Mouse (Mus musculus) thymus, postnatal 0 days (tissue): ENCODE results near the gene C77080. TPM values are rescaled to one million over a fixed set of nuclear protein-coding genes. Genes with fewer than 3 reads are reported as not detected.

Experiments used
- DNase-seq: peaks from one replicate; pipeline ENCODE4 v3.0.0-alpha.2; 2015; ENCODE audit warnings: low spot score
- polyA plus RNA-seq: library from polyadenylated mRNA; unstranded; fragments of >200 nt; fragmentation: Nextera tagmentation; extraction: Ambion mirVana; gene quantifications from 2 replicates; pipeline ENCODE4 v1.2.1, GENCODE M21; 2015

The C77080 gene
- polyA plus RNA-seq, 1 experiment from 2014 or later = 3.6 TPM

DNA sequence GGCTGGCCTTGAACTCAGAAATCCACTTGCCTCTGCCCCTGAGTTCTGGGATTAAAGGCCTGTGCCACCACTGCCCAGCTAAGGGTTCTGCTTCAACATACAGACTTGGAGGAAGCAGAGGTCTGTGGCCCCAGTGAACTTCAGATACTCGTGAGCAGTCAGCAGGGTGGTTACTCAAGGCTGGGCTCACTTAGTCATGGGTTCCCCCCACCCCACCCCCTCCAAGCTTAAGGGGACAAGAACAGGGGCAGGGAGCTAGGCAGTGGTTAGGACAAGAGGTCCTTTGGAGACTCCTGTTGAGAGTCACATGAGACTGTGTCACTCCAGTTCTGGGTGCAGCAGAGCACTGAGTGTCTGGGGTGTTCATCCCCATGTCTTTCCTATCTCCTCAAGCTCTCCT, 7.5 kb upstream of the C77080 start:
- DNase-seq = no peak

DNA sequence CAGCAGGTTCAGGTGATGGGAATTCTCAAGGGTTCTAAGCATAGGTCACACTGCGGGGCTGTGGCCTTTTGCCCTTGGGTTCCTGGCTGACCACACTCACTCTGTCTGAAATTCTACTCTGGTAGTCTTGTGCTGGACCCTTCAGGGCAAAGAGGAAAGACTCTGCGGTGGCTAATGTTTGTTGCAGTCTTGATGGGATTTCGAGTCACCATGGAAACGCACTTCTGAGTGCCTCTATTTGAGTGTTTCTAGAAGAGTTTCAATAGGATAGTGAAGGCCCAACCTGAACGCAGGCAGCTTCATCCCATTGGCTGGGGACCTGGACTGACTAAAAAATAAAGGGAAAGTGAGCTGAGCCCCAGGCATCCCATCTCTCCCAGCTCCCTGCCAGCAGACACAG, 5.6 kb upstream of the C77080 start:
- DNase-seq = no peak

- no peak for DNase-seq
Measured at GRCm38 (mm10) chr4:129266191-129266590, 5.0 kb upstream of the C77080 start.

DNA sequence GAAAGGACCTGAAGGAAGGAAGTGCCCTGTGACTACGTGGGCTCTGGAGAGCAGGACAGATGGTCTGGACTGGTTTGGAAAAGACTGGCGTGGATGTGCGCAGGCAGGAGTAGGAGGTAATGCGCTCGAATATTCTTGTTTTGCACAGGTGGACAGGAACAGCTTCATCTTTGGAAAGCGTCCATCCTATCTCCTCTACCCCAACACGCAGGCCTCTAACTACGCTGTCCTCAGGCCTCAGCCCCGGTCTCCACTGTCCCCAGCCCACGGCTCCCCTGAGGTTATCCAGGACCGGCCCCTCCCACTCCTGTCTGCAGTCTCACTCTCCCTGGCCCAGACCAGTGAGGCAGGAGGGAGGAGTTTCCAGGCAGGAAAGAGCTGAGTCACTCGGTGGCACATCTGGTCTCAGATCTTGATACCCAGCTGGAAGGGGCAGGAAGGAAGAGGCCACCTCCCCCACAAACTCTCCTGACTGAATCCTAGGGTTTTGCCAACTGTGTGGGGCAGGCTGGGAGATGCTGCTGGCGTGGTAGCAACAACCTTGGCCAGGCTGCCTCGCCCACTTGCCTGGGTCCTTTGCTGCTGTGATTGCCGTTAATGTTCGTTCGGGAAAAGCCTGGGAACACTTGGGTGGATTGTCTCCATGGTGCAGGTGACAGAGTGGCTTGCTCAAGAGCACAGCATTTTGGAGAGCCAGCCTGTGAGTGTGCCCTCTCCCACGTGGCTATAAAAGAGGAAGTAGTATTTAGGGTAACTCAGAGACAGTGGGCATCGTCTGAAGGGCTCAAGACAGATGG, 2.2 kb upstream of the C77080 start:
- peak; percentile 72 for DNase-seq

DNA sequence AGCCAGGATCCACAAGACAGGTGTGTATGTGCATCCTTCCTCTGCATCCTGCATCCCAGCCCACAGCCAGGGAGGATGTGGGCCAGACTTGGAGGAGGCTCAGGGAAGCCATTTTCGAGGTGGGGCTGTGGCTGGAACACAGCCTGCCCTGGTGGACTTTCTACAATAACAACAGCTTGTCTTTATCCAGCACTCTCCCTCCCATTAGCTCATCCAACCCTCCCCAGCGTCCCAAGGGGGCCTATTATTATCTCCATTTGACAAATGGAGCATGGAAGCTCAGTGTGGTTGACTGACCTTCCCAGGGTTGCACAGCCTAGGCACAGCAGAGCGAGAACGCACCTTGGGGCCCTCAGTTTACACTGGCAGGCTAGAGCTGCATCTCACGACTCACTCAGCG, 526 bp downstream of the C77080 start:
- no peak for DNase-seq

DNA sequence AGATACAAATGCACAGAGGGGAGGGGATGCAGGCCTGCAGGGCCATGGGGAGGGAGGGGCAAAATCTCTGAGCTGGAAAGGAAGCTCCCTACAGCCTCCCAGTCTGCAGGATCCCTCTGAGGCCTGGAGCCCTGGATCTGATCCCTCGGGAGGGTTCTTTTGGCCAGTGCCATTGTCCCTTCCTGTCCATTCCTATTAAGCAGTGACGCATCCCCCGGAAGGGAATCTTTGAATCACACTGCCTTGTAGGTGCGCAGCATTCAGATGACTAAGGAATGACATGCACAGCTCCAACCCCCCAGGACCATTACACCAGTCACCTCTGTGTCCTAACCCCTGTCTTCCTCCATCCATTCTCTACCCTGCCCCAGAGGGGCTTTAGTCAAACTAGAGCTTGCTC, 2.1 kb downstream of the C77080 start:
- DNase-seq = no peak

GRCm38 (mm10) chr4:129256450-129257380, 4.5 kb downstream of the C77080 start:
- peak; percentile 39 for DNase-seq

DNA sequence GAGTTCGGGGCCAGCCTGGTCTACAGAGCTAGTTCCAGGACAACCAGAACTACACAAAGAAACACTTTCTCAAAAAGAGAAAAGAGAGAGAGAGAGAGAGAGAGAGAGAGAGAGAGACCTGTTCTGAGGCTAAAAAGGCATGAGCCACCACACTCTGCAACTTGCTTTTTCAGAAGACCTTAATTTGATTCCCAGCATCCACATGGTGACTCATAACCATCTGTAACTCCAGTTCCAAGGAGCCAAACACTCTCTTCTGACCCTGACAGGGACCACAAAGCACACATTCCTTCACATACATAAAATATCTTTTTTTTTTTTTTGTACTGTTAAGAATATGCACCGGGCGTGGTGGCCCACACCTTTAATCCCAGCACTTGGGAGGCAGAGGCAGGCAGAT, 6.6 kb downstream of the C77080 start:
- DNase-seq = no peak

DNA sequence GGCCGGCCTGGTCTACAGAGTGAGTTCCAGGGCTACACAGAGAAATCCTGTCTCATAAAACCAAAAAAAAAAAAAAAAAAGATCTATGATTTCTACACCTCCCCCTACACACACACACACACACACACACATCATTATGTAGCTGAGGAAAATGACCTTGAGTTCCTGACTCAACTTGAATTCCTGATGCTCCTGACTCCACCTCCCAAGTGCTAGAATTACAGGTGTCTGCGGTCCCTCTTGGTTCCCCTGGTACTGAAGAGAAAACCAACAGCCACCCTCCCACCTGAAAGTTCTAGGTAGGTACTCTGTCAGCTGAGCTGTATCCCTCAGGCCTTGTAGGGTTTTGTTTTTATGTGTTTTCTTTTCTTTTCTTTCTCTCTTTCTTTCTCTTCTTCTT, 8.7 kb downstream of the C77080 start:
- DNase-seq = no peak

DNA sequence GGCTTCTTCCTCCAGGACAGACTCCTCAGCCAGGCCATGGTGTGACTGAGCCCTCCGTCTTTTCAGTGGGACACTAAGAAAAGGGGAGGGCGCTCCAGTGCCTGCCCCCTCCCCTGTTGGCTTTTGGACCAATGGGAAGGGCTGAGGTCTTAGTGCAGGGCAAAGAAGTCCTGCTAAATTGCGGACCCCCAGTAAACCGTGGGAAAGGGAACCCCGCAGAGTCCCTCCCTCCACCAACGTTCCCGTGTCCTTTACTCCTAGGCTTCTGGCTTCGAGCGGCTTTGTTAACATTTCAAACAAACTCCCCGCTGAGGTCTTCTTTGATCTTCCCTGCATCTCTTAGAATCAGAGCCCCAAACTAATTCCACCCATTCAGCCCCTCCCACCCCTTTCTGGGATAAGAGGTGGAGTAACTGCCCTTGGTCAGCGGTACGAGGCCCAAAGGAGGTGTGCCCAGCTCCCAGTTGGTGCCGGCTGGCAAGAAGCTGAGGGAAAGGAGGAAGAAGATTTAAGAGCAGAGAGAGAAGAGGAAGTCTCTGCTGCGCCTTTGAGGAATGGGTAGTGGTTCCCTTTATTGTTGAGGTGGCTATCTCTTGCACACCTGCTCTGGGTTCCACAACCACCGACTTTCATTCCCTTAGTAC, 9.6 kb downstream of the C77080 start:
- DNase-seq = no peak

GRCm38 (mm10) chr4:129250759-129251481, 10.3 kb downstream of the C77080 start:
- no peak for DNase-seq

- DNase-seq = no peak
Measured at GRCm38 (mm10) chr4:129249288-129249687, 11.9 kb downstream of the C77080 start.

- DNase-seq = no peak
Measured at GRCm38 (mm10) chr4:129248243-129248767, 12.9 kb downstream of the C77080 start.

GRCm38 (mm10) chr4:129247381-129248242, 13.6 kb downstream of the C77080 start:
- DNase-seq = no peak

- DNase-seq = no peak
Measured at GRCm38 (mm10) chr4:129246360-129247301, 14.6 kb downstream of the C77080 start.

DNA sequence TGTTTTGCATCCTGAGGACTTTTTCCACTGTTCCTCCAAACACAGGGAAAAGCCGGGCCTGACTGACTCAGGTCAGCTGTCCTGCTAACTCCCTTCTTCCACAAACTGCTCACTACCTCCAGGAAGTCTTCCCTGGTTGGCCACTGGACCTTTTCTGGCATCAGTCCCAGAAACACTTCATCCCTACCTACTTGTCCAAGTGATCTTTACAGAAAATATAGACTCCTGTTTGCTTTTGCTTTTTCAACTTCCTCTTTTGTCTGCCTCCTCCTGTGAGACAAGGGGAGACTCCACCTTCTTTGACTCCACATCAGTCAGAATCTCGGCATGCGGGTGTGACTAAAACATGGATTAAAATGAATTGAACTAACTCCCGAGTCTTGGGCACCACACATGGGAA, 16.4 kb downstream of the C77080 start:
- no peak for DNase-seq

GRCm38 (mm10) chr4:129242761-129243160, 18.4 kb downstream of the C77080 start:
- DNase-seq = no peak

GRCm38 (mm10) chr4:129242327-129242726, 18.9 kb downstream of the C77080 start:
- no peak for DNase-seq

GRCm38 (mm10) chr4:129241898-129242297, 19.3 kb downstream of the C77080 start:
- DNase-seq = no peak
